Mouse (Mus musculus) midbrain, embryonic 11.5 days (tissue): ENCODE measurements around the gene Nynrin. TPM values are rescaled to one million over a fixed set of nuclear protein-coding genes. Genes with fewer than 3 reads are reported as not detected.

Experiments used
- ATAC-seq: fragments of 200-750 bp; cut with Nextera tagmentation; 2 replicates; pipeline ENCODE4 v1.8.0; 2017; ENCODE audit warnings: moderate TSS enrichment, moderate library complexity; ENCODE audit not compliant: low FRiP score
- DNase-seq: peaks from one replicate; pipeline ENCODE4 v3.0.0; 2015; ENCODE audit warnings: low spot score; ENCODE audit errors: missing footprints
- H3K27ac ChIP-seq: fragments of 300-500 bp; sonication (generic); 2 replicates; pipeline ENCODE4 v1.5.1; 2014; ENCODE audit warnings: low read depth, low read length
- H3K27me3 ChIP-seq: fragments of 300-500 bp; sonication (generic); 2 replicates; pipeline ENCODE4 v1.6.1; 2014; ENCODE audit warnings: mild to moderate bottlenecking, low read length, moderate library complexity, mixed read lengths; ENCODE audit not compliant: control insufficient read depth, insufficient read depth
- H3K36me3 ChIP-seq: fragments of 300-500 bp; sonication (generic); 2 replicates; pipeline ENCODE4 v1.6.1; 2014; ENCODE audit warnings: mild to moderate bottlenecking, low read length, moderate library complexity, mixed read lengths; ENCODE audit not compliant: control insufficient read depth, insufficient read depth
- H3K4me1 ChIP-seq: fragments of 300-500 bp; sonication (generic); 2 replicates; pipeline ENCODE4 v1.6.1; 2014; ENCODE audit warnings: low read length; ENCODE audit not compliant: control insufficient read depth, insufficient read depth
- H3K4me2 ChIP-seq: fragments of 300-500 bp; sonication (generic); 2 replicates; pipeline ENCODE4 v1.6.1; 2014; ENCODE audit warnings: mild to moderate bottlenecking, moderate library complexity
- H3K4me3 ChIP-seq: fragments of 300-500 bp; sonication (generic); 2 replicates; pipeline ENCODE4 v1.5.1; 2014; ENCODE audit warnings: low read depth, low read length
- H3K9ac ChIP-seq: fragments of 300-500 bp; sonication (generic); 2 replicates; pipeline ENCODE4 v1.6.1; 2014; ENCODE audit warnings: low read length
- H3K9me3 ChIP-seq: fragments of 300-500 bp; sonication (generic); 2 replicates; pipeline ENCODE4 v1.6.1; 2016; ENCODE audit warnings: low read length; ENCODE audit not compliant: control insufficient read depth
- WGBS: fragments of 180-500 bp; shearing (Covaris S2); extraction: QIAGEN DNeasy Blood & Tissue Kit; methylation state at CpG from one replicate; pipeline ENCODE4 v1.1.7; 2014; 5-methylcytosine and 5-hydroxymethylcytosine counted together
- polyA plus RNA-seq: library from polyadenylated mRNA; unstranded; fragments of >200 nt; fragmentation: Nextera tagmentation; extraction: Ambion mirVana; gene quantifications from 2 replicates; pipeline ENCODE4 v1.2.1, GENCODE M21; 2014

The Nynrin gene
- polyA plus RNA-seq, 1 experiment from 2014 or later = 12.0 TPM

- H3K9me3 ChIP-seq = no peaks in the 10 kb centered on the region
- H3K36me3 ChIP-seq = no peaks in the 10 kb centered on the region
- peaks cover 32% of the 10 kb centered on the region for H3K4me1 ChIP-seq
- H3K27ac ChIP-seq = peak overlapping the region; percentile 66
- peak; percentile 92 for DNase-seq
- WGBS = 0% methylated on average over 9 of the region's 9 CpGs
- H3K27me3 ChIP-seq = no peaks in the 10 kb centered on the region
- peak overlapping the region; percentile 84 for H3K9ac ChIP-seq
- peak; percentile 55 for ATAC-seq
- peak overlapping the region; percentile 57 for H3K4me3 ChIP-seq
- H3K4me2 ChIP-seq = peak overlapping the region; percentile 92
Observed at GRCm38 (mm10) chr14:55854406-55855100, 743 bp downstream of the Nynrin start.

GRCm38 (mm10) chr14:55855101-55855561, 1.3 kb downstream of the Nynrin start:
- ATAC-seq (peak; percentile 5; the same call in 1 of the 2 replicates), DNase-seq (peak; percentile 94)

GRCm38 (mm10) chr14:55857588-55857987, 3.8 kb downstream of the Nynrin start:
- Histone ChIP-seq H3K4me1 (peaks cover 38% of the 10 kb centered on the region), H3K27ac (no peak overlapping the region), H3K27me3 (no peaks in the 10 kb centered on the region), H3K9me3 (no peaks in the 10 kb centered on the region), H3K36me3 (no peaks in the 10 kb centered on the region), H3K4me3 (no peak overlapping the region), H3K9ac (no peak overlapping the region), H3K4me2 (no peak overlapping the region)
- no peak for ATAC-seq
- no peak for DNase-seq
- 80% methylated on average over 4 of the region's 4 CpGs for WGBS

More at GRCm38 (mm10) chr14:55855101-55855561, 1.3 kb downstream of the Nynrin start:
- peak overlapping the region; percentile 66 for H3K27ac ChIP-seq
- no peaks in the 10 kb centered on the region for H3K27me3 ChIP-seq
- H3K9ac ChIP-seq = peak overlapping the region; percentile 84
- peaks cover 32% of the 10 kb centered on the region for H3K4me1 ChIP-seq
- 6% methylated on average over 4 of the region's 4 CpGs for WGBS
- no peaks in the 10 kb centered on the region for H3K36me3 ChIP-seq
- H3K9me3 ChIP-seq = no peaks in the 10 kb centered on the region
- H3K4me3 ChIP-seq = peak overlapping the region; percentile 57
- H3K4me2 ChIP-seq = peak overlapping the region; percentile 92

- ATAC-seq = no peak
- Histone ChIP-seq H3K27me3 (no peaks in the 10 kb centered on the region), H3K36me3 (peaks cover 8% of the 10 kb centered on the region), H3K4me3 (no peak overlapping the region), H3K4me2 (no peak overlapping the region), H3K4me1 (peaks cover 12% of the 10 kb centered on the region), H3K9me3 (no peaks in the 10 kb centered on the region), H3K27ac (no peak overlapping the region), H3K9ac (no peak overlapping the region)
- DNase-seq = no peak
- WGBS = 68% methylated on average over 6 of the region's 6 CpGs
Observed at GRCm38 (mm10) chr14:55862186-55862585, 8.4 kb downstream of the Nynrin start.

- Histone ChIP-seq H3K27me3 (no peaks in the 10 kb centered on the region), H3K9ac (no peak overlapping the region), H3K27ac (no peak overlapping the region), H3K4me1 (peaks cover 12% of the 10 kb centered on the region), H3K36me3 (peaks cover 8% of the 10 kb centered on the region), H3K4me2 (no peak overlapping the region), H3K9me3 (no peaks in the 10 kb centered on the region), H3K4me3 (no peak overlapping the region)
- DNase-seq (no peak), ATAC-seq (no peak)
- 96% methylated on average over 10 of the region's 10 CpGs for WGBS
Observed at GRCm38 (mm10) chr14:55862970-55863369, 9.2 kb downstream of the Nynrin start.

GRCm38 (mm10) chr14:55863773-55864172, 10.0 kb downstream of the Nynrin start:
- ATAC-seq (peak; percentile 62; the same call in 1 of the 2 replicates), DNase-seq (peak; percentile 97)
- WGBS = 32% methylated on average over 7 of the region's 7 CpGs
- Histone ChIP-seq H3K9ac (no peak overlapping the region), H3K4me3 (no peak overlapping the region), H3K27me3 (no peaks in the 10 kb centered on the region), H3K9me3 (no peaks in the 10 kb centered on the region), H3K27ac (no peak overlapping the region), H3K4me1 (peaks cover 12% of the 10 kb centered on the region), H3K4me2 (no peak overlapping the region), H3K36me3 (peaks cover 13% of the 10 kb centered on the region)

GRCm38 (mm10) chr14:55866962-55867361, 13.2 kb downstream of the Nynrin start:
- H3K4me3 ChIP-seq = no peak overlapping the region
- no peaks in the 10 kb centered on the region for H3K9me3 ChIP-seq
- peaks cover 3% of the 10 kb centered on the region for H3K4me1 ChIP-seq
- DNase-seq (peak; percentile 95), ATAC-seq (no peak)
- H3K27ac ChIP-seq = no peak overlapping the region
- H3K27me3 ChIP-seq = no peaks in the 10 kb centered on the region
- no peak overlapping the region for H3K4me2 ChIP-seq
- peaks cover 34% of the 10 kb centered on the region for H3K36me3 ChIP-seq
- no peak overlapping the region for H3K9ac ChIP-seq
- 34% methylated on average over 4 of the region's 4 CpGs for WGBS

- H3K9ac ChIP-seq = no peak overlapping the region
- no peak overlapping the region for H3K4me2 ChIP-seq
- H3K27me3 ChIP-seq = no peaks in the 10 kb centered on the region
- WGBS = 91% methylated on average over 14 of the region's 14 CpGs
- no peak for ATAC-seq
- H3K9me3 ChIP-seq = no peaks in the 10 kb centered on the region
- no peak overlapping the region for H3K27ac ChIP-seq
- peak; percentile 17 for DNase-seq
- peaks cover 35% of the 10 kb centered on the region for H3K36me3 ChIP-seq
- H3K4me1 ChIP-seq = no peaks in the 10 kb centered on the region
- H3K4me3 ChIP-seq = no peak overlapping the region
Observed at GRCm38 (mm10) chr14:55868230-55869026, 14.6 kb downstream of the Nynrin start.

GRCm38 (mm10) chr14:55869538-55869937, 15.7 kb downstream of the Nynrin start:
- no peak overlapping the region for H3K4me2 ChIP-seq
- H3K9me3 ChIP-seq = no peaks in the 10 kb centered on the region
- no peak overlapping the region for H3K9ac ChIP-seq
- no peak overlapping the region for H3K4me3 ChIP-seq
- H3K4me1 ChIP-seq = no peaks in the 10 kb centered on the region
- DNase-seq (no peak), ATAC-seq (no peak)
- peaks cover 35% of the 10 kb centered on the region for H3K36me3 ChIP-seq
- no peaks in the 10 kb centered on the region for H3K27me3 ChIP-seq
- 97% methylated on average over 6 of the region's 6 CpGs for WGBS
- H3K27ac ChIP-seq = no peak overlapping the region
